Mouse (Mus musculus): Measurements from ENCODE around the gene Asf1b.

GRCm38 (mm10) chr8:83971661-83972060 lies 16.4 kb downstream of the Asf1b start:
- TF ChIP-seq CTCF (conservative IDR thresholded peaks at IDR 0.05 in 1 of 2, IDR thresholded peaks at IDR 0.05 in 1 of 2; ENCODE audit: low read depth in 2 of 2, low read length in 2 of 2) (no peak), MAX (IDR thresholded peaks at IDR 0.05; ENCODE audit: low read length) (no peak), NRF1 (IDR thresholded peaks at IDR 0.05; ENCODE audit: low read depth, low read length) (no peak), NELFE (IDR thresholded peaks at IDR 0.05; ENCODE audit: low read depth, low read length) (no peak), POLR2A (IDR thresholded peaks at IDR 0.05; ENCODE audit: low read depth, low read length) (no peak), GABPA (IDR thresholded peaks at IDR 0.05; ENCODE audit: insufficient replicate concordance, low read depth, low read length) (no peak), EP300 (IDR thresholded peaks at IDR 0.05; ENCODE audit: low read length) (no peak), ZMIZ1 (IDR thresholded peaks at IDR 0.05; ENCODE audit: low read depth, low read length) (no peak)
